Mouse (Mus musculus) liver, postnatal 0 days (tissue): ENCODE results near the gene Ganab.

Source experiments
- CTCF ChIP-seq: sonication (generic); IDR thresholded peaks from 2 replicates; pipeline ENCODE4 v1.5.1; 2016; ENCODE audit warnings: antibody characterized with exemption, low read depth
- EP300 ChIP-seq: IDR thresholded peaks from 2 replicates; pipeline ENCODE4 v1.6.1; 2016; ENCODE audit warnings: antibody characterized with exemption, low read depth, mild to moderate bottlenecking

- TF ChIP-seq CTCF (no peak), EP300 (no peak)
Measured at GRCm38 (mm10) chr19:8886916-8887584, 10.8 kb upstream of the Ganab start.
